Mouse (Mus musculus) ES-Bruce4 (cell line): ENCODE measurements at regions not wholly inside any gene's neighbourhood (a gene's known extent, or its start where the extent isn't known, plus 50 kb on each side); places are given as distances from the start of the nearest gene placed in this dataset.

ENCODE experiments used
- CTCF ChIP-seq: IDR thresholded peaks from one replicate; pipeline ENCODE4 v1.8.1; 2011; ENCODE audit warnings: low read depth, low read length
- EP300 ChIP-seq: IDR thresholded peaks from 2 replicates; pipeline ENCODE4 v1.6.1; 2011; ENCODE audit warnings: low read depth, low read length; ENCODE audit not compliant: insufficient read depth
- POLR2A ChIP-seq: IDR thresholded peaks from one replicate; pipeline ENCODE4 v1.8.1; 2011; ENCODE audit warnings: low read length; ENCODE audit not compliant: insufficient read depth

DNA sequence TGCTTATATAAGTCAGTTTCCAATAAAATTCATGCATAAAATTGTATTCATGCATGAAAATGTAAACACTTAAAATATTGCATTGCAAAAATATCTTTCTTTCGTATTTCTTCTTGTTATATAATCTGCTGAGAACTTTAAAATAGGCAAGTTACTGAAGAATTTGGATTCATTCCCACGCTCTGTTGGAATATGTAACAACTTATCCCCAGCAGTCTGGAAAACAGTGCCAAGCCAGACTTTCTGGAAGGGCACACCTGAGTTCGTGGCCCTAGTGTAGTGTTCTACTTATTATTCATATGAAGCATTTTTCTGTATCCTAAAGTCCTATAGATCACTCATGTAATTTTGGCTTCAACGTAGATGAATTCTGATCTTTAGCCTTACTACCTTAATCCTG, 1025.6 kb downstream of the Tlr4 start:
- TF ChIP-seq POLR2A (no peak), EP300 (no peak), CTCF (no peak)
